In genomic region chr4:135963457-135964193, GRCm38 (mm10) we compare ENCODE assay signal across 8 mouse cellular contexts. TPM values are rescaled to one million over a fixed set of nuclear protein-coding genes. Genes with fewer than 3 reads are reported as not detected.
DNase-seq lines count a peak whose midpoint lies in the region; ATAC-seq and TF ChIP-seq lines count a peak whose summit lies in the region.

Gene Gale (plus strand): TSS chr4:135963727.

- no peaks in the 10 kb centered on the region for H3K27me3 ChIP-seq in forebrain, embryonic 14.5 days (replicated peaks; ENCODE audit: control insufficient read depth, insufficient read depth, low read length)
- H3K27me3 ChIP-seq in lung, embryonic 14.5 days (ENCODE audit: insufficient read depth, low read length), result no peaks in the 10 kb centered on the region
- H3K27me3 ChIP-seq in thymus, adult 2 months (ENCODE audit: control insufficient read depth, insufficient read depth, low read length), result no peaks in the 10 kb centered on the region

- peak within 1 kb of the TSS; percentile 83 for H3K27ac ChIP-seq in ES-E14 (ENCODE audit: insufficient read depth, low read depth, low read length, poor library complexity, severe bottlenecking)
- peak within 1 kb of the TSS; percentile 77 for H3K27ac ChIP-seq in forebrain, embryonic 14.5 days (ENCODE audit: low read depth, low read length)
- H3K27ac ChIP-seq in lung, embryonic 14.5 days (ENCODE audit: low read depth), result peak within 1 kb of the TSS; percentile 91
- peak within 1 kb of the TSS; percentile 90 for H3K27ac ChIP-seq in olfactory bulb, adult 2 months (ENCODE audit: insufficient read depth, low read depth, low read length)
- H3K27ac ChIP-seq in thymus, adult 2 months (ENCODE audit: control insufficient read depth, insufficient read depth, low read length), result peak within 1 kb of the TSS; percentile 83

- in situ Hi-C loops in ES-E14 (cut with MboI; ENCODE audit: low sequenced_read_pairs in 2 of 2, unreplicated experiment in 2 of 2), result no loop called here

- peak; percentile 93 for ATAC-seq in forebrain, embryonic 14.5 days
- ATAC-seq in lung, embryonic 14.5 days (ENCODE audit: insufficient read depth), result peak; percentile 94

- intact Hi-C loops in heart, postnatal 14 days (cut with DNase I), result loop anchor here (5.0 kb wide), 2 partner anchors 71 to 161 kb away; no protein-coding TSS in a partner anchor

- peak; percentile 88 for TF ChIP-seq POLR2A in olfactory bulb, adult 2 months (IDR thresholded peaks at IDR 0.05; ENCODE audit: insufficient read depth, low read depth, low read length)
- TF ChIP-seq POLR2A in thymus, adult 2 months (IDR thresholded peaks at IDR 0.05; ENCODE audit: control insufficient read depth, extremely low read depth, insufficient read depth, low read length, poor library complexity), result peak; percentile 96

- WGBS in forebrain, embryonic 14.5 days, result under 1% methylated on average over 51 of the region's 56 CpGs
- under 1% methylated on average over 56 of the region's 56 CpGs for WGBS in lung, embryonic 14.5 days
- WGBS in olfactory bulb, adult 2 months, result under 1% methylated on average over 56 of the region's 56 CpGs
- WGBS in thymus, adult 2 months, result under 1% methylated on average over 56 of the region's 56 CpGs

- peaks cover 0 to 3% of the 10 kb centered on the region in 2 experiments; a peak in 1 of 4 replicates for H3K4me1 ChIP-seq in ES-E14 (ENCODE audit: control insufficient read depth in 2 of 2, insufficient read depth in 2 of 2, low read length in 2 of 2, poor library complexity in 1 of 2)
- peaks cover 10% of the 10 kb centered on the region for H3K4me1 ChIP-seq in forebrain, embryonic 14.5 days (ENCODE audit: control insufficient read depth, insufficient read depth, low read length)
- H3K4me1 ChIP-seq in lung, embryonic 14.5 days (ENCODE audit: insufficient read depth), result 0 out of 2 replicates have a peak, but pooled peaks cover 3% of the 10 kb centered on the region
- peaks cover 14% of the 10 kb centered on the region for H3K4me1 ChIP-seq in olfactory bulb, adult 2 months (ENCODE audit: control insufficient read depth, insufficient read depth, low read length)
- H3K4me1 ChIP-seq in thymus, adult 2 months (replicated peaks; ENCODE audit: control insufficient read depth, insufficient read depth, low read length), result peaks cover 11% of the 10 kb centered on the region

- peaks cover 23% of the 10 kb centered on the region for H3K36me3 ChIP-seq in ES-E14 (ENCODE audit: control insufficient read depth, insufficient read depth, low read length, poor library complexity, severe bottlenecking)
- H3K36me3 ChIP-seq in forebrain, embryonic 14.5 days (ENCODE audit: control insufficient read depth, insufficient read depth, low read length), result peaks cover 51% of the 10 kb centered on the region
- peaks cover 57% of the 10 kb centered on the region for H3K36me3 ChIP-seq in lung, embryonic 14.5 days (ENCODE audit: insufficient read depth)
- H3K36me3 ChIP-seq in thymus, adult 2 months (ENCODE audit: control insufficient read depth, insufficient read depth, low read length), result peaks cover 17% of the 10 kb centered on the region

- DNase-seq in ES-E14 (ENCODE audit: low read depth, low spot score), result peak; percentile 98
- DNase-seq in cerebellum, adult 11 months, result peak; percentile 92
- peak; percentile 99 for DNase-seq in forebrain, embryonic 14.5 days (ENCODE audit: low spot score)
- peak; percentile 93 for DNase-seq in heart, postnatal 14 days
- DNase-seq in layer of hippocampus, adult 18-20 months (ENCODE audit: low spot score in 2 of 2), result peak; percentile 92 to 96
- peak; percentile 98 for DNase-seq in lung, embryonic 14.5 days
- DNase-seq in thymus, adult 2 months, result peak; percentile 95

- peak within 1 kb of the TSS; percentile 89 to 100 for H3K4me3 ChIP-seq in ES-E14 (ENCODE audit: insufficient read depth in 1 of 2, low read depth in 1 of 2, low read length in 2 of 2, poor library complexity in 1 of 2, severe bottlenecking in 1 of 2)
- H3K4me3 ChIP-seq in forebrain, embryonic 14.5 days (ENCODE audit: low read depth, low read length), result peak within 1 kb of the TSS; percentile 54
- peak within 1 kb of the TSS; percentile 76 for H3K4me3 ChIP-seq in lung, embryonic 14.5 days (ENCODE audit: low read depth, low read length)
- peak within 1 kb of the TSS; percentile 82 for H3K4me3 ChIP-seq in olfactory bulb, adult 2 months (ENCODE audit: insufficient read depth, low read depth, low read length)
- H3K4me3 ChIP-seq in thymus, adult 2 months (ENCODE audit: control insufficient read depth, insufficient read depth, low read length), result peak within 1 kb of the TSS; percentile 78

- H3K4me2 ChIP-seq in forebrain, embryonic 14.5 days (ENCODE audit: low read length), result peak within 1 kb of the TSS; percentile 96
- H3K4me2 ChIP-seq in lung, embryonic 14.5 days, result peak within 1 kb of the TSS; percentile 96

- TF ChIP-seq CTCF in lung, embryonic 14.5 days (IDR thresholded peaks at IDR 0.05; ENCODE audit: low read depth), result no peak
- no peak for TF ChIP-seq CTCF in olfactory bulb, adult 2 months (IDR thresholded peaks at IDR 0.05; ENCODE audit: insufficient read depth, low read depth, low read length)
- TF ChIP-seq CTCF in thymus, adult 2 months (IDR thresholded peaks at IDR 0.05; ENCODE audit: borderline replicate concordance, control insufficient read depth, extremely low read depth, insufficient read depth, low read length, poor library complexity), result peak; percentile 18; the same call in 1 of the 2 replicates

- peak within 1 kb of the TSS; percentile 98 for H3K9ac ChIP-seq in ES-E14 (ENCODE audit: insufficient read depth, low read depth, low read length, poor library complexity, severe bottlenecking)
- H3K9ac ChIP-seq in forebrain, embryonic 14.5 days (ENCODE audit: low read length), result peak within 1 kb of the TSS; percentile 84
- peak within 1 kb of the TSS; percentile 78 for H3K9ac ChIP-seq in lung, embryonic 14.5 days

- no peaks in the 10 kb centered on the region for H3K9me3 ChIP-seq in ES-E14 (ENCODE audit: control insufficient read depth, insufficient read depth, low read depth, low read length)
- no peaks in the 10 kb centered on the region for H3K9me3 ChIP-seq in forebrain, embryonic 14.5 days (replicated peaks; ENCODE audit: control insufficient read depth, low read length)
- no peaks in the 10 kb centered on the region for H3K9me3 ChIP-seq in lung, embryonic 14.5 days (ENCODE audit: low read depth, low read length)

TF ChIP-seq in ES-E14, 5 proteins besides CTCF, POLR2A, EP300 and RAD21:
- TF ChIP-seq MAFK (IDR thresholded peaks at IDR 0.05; ENCODE audit: insufficient read depth, low read depth, low read length) (0 out of 2 replicates have a peak, but pooled peaks have one; percentile 6), ZC3H11A (IDR thresholded peaks at IDR 0.05; ENCODE audit: borderline replicate concordance, low read depth, low read length) (no peak), CHD2 (IDR thresholded peaks at IDR 0.05; ENCODE audit: low read depth, low read length) (no peak), HCFC1 (IDR thresholded peaks at IDR 0.05; ENCODE audit: borderline replicate concordance, insufficient read depth, low read length) (peak; percentile 70; the same call in 1 of the 2 replicates), ZNF384 (IDR thresholded peaks at IDR 0.05; ENCODE audit: low read depth, low read length) (no peak)

RNA-seq across cellular contexts. Expression of gene Gale, which starts in this region (rescaled TPM):
- total RNA-seq in ES-E14 (2012; rRNA removed), result 31.1 and 33.0 TPM in 2 replicates
- polyA plus RNA-seq in forebrain, embryonic 14.5 days (2014; fragmentation: Nextera tagmentation; extraction: Ambion mirVana), result 32.9 and 35.7 TPM in 2 replicates
- total RNA-seq in heart, postnatal 14 days (2021), result 1 to 10 TPM; 2.1 to 3.1 TPM
- 10 to 100 TPM; 19.6 to 20.9 TPM for total RNA-seq in layer of hippocampus, adult 18-20 months (2021)
- polyA plus RNA-seq in lung, embryonic 14.5 days (2014; fragmentation: Nextera tagmentation; extraction: Ambion mirVana), result 27.0 and 30.3 TPM in 2 replicates
- polyA plus RNA-seq in olfactory bulb, adult 2 months (2012; ENCODE audit: insufficient read depth, insufficient read length, low replicate concordance, missing spikeins), result not detected in 2 replicates
- 37.0 and 38.4 TPM in 2 replicates for polyA plus RNA-seq in thymus, adult 2 months (2012; rRNA removed)

Comparison
In these comparisons a context has a peak if more than half of its experiments do, and no peak if none do; other contexts are left out.
1. Peak in every context shown above with its lines: DNase-seq, ATAC-seq, H3K4me3 ChIP-seq and H3K27ac ChIP-seq.
2. RNA of gene Gale (polyA plus RNA-seq): 37.0 to 38.4 TPM in thymus, adult 2 months, 32.9 to 35.7 TPM in forebrain, embryonic 14.5 days and 27.0 to 30.3 TPM in lung, embryonic 14.5 days; not detected in olfactory bulb, adult 2 months; every median in the first group is over 10 times any median in the second.